Mouse (Mus musculus) C2C12 (cell line): ENCODE measurements around the gene Kif1bp.

Experiments used
- CTCF ChIP-seq: IDR thresholded peaks from one replicate; pipeline ENCODE4 v1.5.1; 2011; ENCODE audit not compliant: control insufficient read depth, insufficient read depth, insufficient read length
- MAX ChIP-seq: IDR thresholded peaks from one replicate; pipeline ENCODE4 v1.6.1; 2011; ENCODE audit warnings: mild to moderate bottlenecking, control low read depth
- MYOG ChIP-seq: IDR thresholded peaks from one replicate; pipeline ENCODE4 v1.6.1; 2011; ENCODE audit not compliant: control insufficient read depth, insufficient read length; ENCODE audit errors: extremely low read depth
- USF1 ChIP-seq: IDR thresholded peaks from one replicate; pipeline ENCODE4 v1.6.1; 2011; ENCODE audit warnings: low read depth, mild to moderate bottlenecking, control low read depth, moderate library complexity

DNA sequence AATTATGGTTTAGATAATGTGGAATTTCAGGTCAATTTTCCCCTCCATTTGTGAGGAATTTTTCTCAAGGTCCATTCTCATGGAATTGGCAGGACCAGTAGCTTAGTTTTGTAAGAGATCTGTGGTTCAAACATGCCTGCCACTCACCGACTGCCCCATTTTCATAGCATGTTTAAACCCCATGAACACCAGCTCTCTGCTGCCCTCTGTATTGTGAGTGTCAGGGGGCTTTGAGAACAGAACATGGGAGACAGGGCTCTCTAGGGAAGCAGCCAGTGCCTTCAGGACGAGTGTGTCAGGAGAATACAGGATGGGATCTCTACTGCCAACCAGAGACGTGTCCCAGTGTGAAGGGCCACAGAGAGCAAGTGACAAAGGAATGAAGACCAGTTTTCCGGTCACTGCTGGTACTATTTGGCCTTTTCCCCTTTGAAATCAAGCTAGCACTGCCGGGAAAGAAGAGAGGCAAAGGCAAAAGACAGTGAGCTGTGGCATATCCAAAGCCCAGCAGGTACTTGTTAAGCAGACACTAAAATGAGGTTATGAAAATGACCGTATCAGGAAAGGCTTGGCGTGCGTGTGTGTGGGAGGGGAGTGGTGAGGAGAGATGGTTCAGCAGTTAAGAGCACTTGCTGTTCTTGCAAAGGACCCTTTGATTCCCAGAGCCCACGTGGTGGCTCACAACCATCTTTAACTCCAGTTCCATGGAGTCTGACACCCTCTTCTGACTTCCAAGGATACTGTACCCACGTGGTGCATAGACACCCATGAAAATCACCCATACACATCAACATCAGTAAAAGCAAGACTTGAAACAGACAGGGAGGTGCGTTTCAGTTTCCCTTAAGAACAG, 22.3 kb downstream of the Kif1bp start:
- TF ChIP-seq MYOG (no peak), CTCF (no peak), MAX (no peak), USF1 (no peak)
